Mouse (Mus musculus) spleen, adult 10 weeks (tissue): ENCODE data around the gene Taf10. TPM values are rescaled to one million over a fixed set of nuclear protein-coding genes. Genes with fewer than 3 reads are reported as not detected.

Experiments
- polyA plus RNA-seq: library from polyadenylated mRNA; stranded (reverse); fragments of 350-450 nt; fragmentation: Illumina TruSeq; extraction: RNeasy Lipid Tissue Mini Kit (QIAGEN cat#74804); gene quantifications from one replicate; pipeline ENCODE4 v1.2.3, GENCODE M21; 2015; ENCODE audit warnings: low replicate concordance; ENCODE audit not compliant: insufficient read depth

Taf10 gene
- 127 TPM for polyA plus RNA-seq

DNA sequence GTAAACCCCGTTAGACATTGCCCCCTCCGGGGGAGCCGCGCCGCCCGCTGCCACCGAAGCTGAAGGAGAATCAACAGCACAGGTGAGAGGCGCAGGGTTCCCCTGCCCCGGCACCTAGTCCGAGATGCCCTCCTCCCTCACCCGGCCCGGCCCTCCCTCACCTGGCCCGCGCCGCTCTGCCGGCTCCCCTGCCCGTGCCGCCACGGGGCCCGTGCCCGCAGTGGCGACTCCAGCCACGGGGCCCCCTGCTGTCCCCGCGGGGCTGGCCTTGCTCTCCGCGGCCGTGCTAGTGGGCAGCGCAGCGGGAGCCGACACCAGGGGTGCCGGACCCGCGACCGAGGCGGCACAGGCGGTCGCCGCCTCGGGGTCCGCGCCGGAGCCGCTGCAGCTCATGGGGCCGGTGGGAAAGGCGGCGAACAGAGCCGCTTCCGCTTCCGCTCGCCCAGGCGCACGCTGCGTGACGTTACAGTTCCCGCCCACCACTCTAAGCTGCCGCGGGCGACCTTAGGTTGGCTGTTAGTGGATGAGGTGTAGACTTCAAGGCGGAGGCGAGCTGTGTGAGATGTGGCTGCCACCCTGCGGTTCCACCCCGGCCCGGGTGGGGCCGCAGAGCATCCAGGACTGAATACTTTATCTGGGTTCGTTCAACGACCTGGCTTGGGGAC, at the start of gene Taf10:
Gene Taf10, minus strand, starts transcription at position 436 of the 665 bp plus-strand sequence.

DNA sequence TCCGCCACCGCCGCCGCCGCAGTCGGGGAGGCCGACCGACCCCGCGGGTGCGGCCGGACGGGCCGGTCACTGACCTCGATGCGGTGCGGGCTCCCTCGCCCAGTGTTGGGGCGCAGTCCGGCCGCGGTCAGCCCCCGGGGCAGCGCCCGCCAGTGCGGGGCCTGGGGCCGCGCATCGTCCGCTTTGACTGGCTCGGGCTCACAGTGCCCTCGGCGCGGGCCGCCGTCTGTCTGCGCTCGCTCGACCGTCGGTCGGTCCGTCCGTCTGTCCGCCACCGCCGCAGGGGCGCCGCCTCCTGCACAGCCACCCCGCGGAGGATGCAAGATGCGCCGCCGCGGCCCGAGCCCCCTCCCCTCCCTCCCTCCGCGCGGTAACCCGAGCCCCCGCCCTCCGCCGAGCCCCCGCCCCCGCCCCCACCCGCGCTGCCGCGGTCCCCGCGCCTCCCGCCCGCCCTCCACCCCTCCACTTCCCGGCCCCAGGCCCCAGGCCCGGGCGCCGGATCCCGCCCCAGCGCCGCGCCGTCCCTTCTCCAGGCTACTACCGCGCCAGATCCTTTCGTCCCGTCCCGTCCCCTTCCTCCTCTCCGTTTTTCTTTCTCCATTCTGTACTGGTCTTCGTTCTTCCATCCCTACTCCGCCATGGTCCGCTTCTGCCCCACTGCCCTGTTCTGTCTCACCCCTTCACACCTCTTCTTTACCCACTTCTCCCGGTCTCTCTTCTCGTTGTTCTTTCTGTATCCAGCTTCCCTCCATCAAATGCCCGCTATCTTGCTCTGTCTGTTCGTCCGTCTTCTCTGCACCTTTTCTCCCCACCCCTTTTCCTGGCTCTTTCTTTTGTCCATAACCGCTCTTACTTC, 43.4 kb upstream of the Taf10 start, which contains the start of gene Dchs1:
Gene Dchs1, minus strand, starts transcription at position 370 of the 856 bp plus-strand sequence.

DNA sequence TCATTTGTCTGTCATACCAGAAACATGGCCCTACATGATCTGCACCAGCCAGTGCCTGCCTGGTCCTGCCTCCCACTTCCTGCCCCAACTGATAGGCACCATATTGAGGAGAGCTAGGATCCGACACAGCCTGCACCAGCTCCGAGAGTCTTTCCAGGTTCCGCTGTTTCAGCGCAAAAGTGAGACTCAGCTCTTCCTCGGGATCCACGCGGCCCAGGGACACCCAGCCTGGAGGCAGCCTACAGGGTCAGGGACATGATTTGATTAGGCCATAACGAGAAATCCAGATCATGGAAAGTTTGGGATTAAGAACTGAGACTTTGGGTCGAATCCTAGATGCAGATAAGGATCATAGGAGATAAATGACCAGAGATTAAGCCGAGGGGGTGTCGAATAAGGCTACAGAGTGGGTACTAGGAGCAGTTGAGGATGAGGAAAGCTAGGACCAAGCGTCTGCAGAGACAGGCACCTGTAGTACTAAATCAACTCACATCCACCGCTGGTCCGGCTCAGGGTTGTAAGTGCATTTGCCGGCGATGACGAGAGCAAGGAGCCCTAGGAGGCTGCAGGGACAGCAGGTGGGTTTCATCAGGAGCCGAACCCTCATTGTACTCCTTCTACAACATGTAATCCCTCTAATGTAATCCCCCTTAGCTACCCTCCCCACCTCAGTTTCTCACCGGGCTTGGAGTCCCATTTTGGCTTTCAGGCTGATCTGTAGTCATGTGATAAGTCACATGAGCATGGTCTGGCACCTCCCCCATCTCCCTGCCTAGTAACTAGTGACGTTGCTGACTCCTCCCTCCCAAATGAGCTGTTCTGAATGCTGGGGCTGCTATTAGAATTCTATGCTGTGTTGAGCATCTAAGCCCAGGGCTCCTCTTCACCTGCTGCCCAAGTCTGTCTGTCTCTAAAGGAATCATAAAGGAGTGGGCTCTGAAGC, 7.6 kb upstream of the Taf10 start, which contains the start of gene Tpp1:
Gene Tpp1, minus strand, starts transcription at position 745 of the 943 bp plus-strand sequence.

DNA sequence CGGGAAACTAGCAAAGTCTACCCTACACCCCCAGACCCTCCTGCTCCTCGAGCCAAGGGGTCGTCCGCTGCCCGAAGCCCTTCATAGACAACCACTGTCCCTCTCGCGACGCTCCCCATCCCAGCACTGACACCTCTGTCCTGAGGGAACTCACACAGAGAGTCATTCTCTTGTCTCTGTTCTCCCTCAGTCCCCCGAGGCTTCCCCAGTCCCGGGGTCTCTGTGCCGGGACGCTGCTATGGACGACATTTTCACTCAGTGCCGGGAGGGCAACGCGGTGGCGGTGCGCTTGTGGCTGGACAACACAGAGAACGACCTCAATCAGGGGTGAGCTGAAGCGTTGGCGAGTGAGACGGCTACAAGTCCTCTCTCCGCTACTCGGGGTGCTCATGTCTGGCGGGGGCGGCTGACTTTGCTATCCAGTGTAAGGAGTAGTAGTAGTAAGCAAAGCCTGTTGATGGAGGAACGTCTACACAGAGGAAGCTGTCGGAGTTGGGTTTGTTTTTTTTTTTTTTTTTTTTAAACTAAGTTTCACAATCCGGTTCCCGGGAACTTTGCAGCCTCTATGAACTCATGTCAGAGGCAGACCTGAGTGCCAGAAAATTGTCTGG, 7.1 kb downstream of the Taf10 start, which contains the start of gene Rrp8:
Gene Rrp8, minus strand, starts transcription at position 475 of the 611 bp plus-strand sequence.

DNA sequence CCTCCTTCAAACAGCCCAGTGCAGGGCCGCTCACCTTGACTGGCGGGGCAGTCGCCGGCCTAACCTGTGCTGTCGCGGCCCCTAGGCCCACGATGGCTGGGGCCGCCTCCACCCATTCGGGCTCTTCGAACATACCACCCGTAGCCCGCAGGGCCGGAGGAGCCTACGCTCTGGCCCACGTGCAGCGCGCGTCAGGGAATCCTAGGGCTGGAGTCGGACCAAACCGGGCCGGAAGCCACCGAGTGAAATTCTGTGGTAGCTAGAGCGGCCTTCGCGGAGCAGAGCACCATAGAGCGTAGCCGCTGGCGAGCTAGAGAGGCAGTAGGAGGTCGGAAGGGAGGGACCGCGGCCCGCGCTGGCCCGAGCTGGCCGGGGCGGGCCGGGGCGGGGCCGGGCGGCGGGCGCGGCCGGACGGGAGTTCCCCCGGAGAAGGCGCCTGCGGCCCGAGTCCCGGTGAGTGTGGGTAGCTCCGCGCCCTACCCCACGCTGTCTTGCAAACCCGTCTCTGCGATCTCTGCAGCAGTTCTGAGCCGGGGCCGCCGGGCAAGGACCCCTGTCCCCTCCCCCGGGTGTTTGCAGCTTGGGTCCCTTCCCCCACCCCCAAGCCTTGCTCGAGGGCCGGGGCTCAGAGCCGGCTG, 7.8 kb downstream of the Taf10 start, which contains the start of gene Ilk:
Gene Ilk, plus strand, starts transcription at position 329 of the 638 bp plus-strand sequence.

Other genes starting within 250 kb of the Taf10 start
- 12.2 TPM for gene Smpd1, start 190.0 kb downstream of the Taf10 start, polyA plus RNA-seq
- gene Apbb1, start 162.7 kb downstream of the Taf10 start, polyA plus RNA-seq: 1.8 TPM
- gene Hpx, start 144.2 kb downstream of the Taf10 start, polyA plus RNA-seq: 0.26 TPM
- gene Trim3, start 110.8 kb downstream of the Taf10 start, polyA plus RNA-seq: 38.1 TPM
- gene Timm10b, start 104.3 kb downstream of the Taf10 start, polyA plus RNA-seq: 33.4 TPM
- 23.6 TPM for gene Arfip2, start 103.9 kb downstream of the Taf10 start, polyA plus RNA-seq
- gene Gm45799, start 103.8 kb downstream of the Taf10 start, polyA plus RNA-seq: 6.7 TPM
- gene Dnhd1, start 93.5 kb downstream of the Taf10 start, polyA plus RNA-seq: 7.2 TPM
- 159 TPM for gene Ilk, start 7.8 kb downstream of the Taf10 start, polyA plus RNA-seq
- 51.1 TPM for gene Rrp8, start 7.0 kb downstream of the Taf10 start, polyA plus RNA-seq
- gene Tpp1, start 7.9 kb upstream of the Taf10 start, polyA plus RNA-seq: 96.7 TPM
- gene Dchs1, start 43.3 kb upstream of the Taf10 start, polyA plus RNA-seq: 2.1 TPM
- gene Mrpl17, start 66.7 kb upstream of the Taf10 start, polyA plus RNA-seq: 71.3 TPM
- 101 TPM for gene Gm4070, start 209.6 kb upstream of the Taf10 start, polyA plus RNA-seq